ENCODE assay signal across 10 mouse cellular contexts in the genomic region with DNA sequence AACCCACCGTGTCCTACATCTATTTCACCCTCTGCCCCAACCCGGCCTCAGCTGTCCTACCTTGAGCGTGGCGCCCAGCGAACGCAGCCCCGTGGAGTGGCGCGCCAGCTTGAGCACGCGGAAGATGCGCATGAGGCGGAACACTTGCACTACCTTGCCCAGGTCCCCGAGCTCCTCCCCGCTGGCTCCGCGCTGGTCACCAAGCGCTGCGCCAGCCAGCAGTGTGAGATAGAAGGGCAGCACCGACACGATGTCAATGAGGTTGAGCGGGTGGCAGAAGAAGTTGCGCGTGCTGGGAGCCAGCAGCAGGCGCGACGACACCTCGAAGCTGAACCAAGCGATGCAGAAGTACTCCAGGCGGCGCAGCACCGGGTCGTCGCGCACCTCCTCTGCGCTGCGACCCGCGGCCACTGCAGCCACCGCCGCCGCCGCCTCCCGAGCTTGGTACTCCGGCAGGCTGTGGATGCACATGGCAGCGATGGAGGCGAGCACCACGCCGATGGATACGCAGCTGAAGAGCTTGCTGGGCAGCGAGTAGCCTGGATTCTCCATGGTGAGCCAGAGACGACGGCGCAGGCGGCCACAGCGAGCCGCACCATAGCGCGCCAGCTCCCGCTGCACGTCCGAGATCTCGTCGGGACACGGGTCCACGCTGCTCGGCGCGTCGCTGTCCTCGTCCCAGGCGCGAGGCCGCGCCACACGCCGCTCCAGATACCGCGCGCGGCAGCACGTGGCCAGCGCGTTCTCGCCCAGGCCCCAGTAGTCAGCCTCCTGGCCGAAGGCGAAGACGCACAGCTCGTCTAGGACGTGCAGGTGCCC. TPM values are rescaled to one million over a fixed set of nuclear protein-coding genes. Genes with fewer than 3 reads are reported as not detected.
DNase-seq lines count a peak whose midpoint lies in the region; ATAC-seq lines count a peak whose summit lies in the region.
"Had no signal": no experiment of that assay in that cellular context is flagged by ENCODE, and none has a peak within 500 bp of the region (broad histone marks: within the 10 kb centered on the region; RNA-seq: fewer than 3 reads in every experiment).

No protein-coding gene starts in this region.

- no peak overlapping the region for H3K9ac ChIP-seq in liver, embryonic 12.5 days

- no peaks in the 10 kb centered on the region for H3K36me3 ChIP-seq in liver, embryonic 12.5 days

- peak; percentile 17 to 27 for DNase-seq in cerebellum, postnatal 10 days
- DNase-seq in cerebellum, postnatal 14 days, result no peak
- DNase-seq in right cerebral cortex, postnatal 14 days, result peak; percentile 28
- no peak for DNase-seq in right cerebral cortex, postnatal 4 days
- DNase-seq in testis, postnatal 14 days (ENCODE audit: low spot score), result peak; percentile 18
- no peak for DNase-seq in ovary, postnatal 10 days (ENCODE audit: low spot score)
- no peak for DNase-seq in gastrocnemius, adult 8-10 months (ENCODE audit: low spot score in 2 of 2)
- DNase-seq: thymus, adult 2 months had no signal

- ATAC-seq in liver, embryonic 12.5 days, result no peak

- peak overlapping the region; percentile 51 for H3K4me2 ChIP-seq in liver, embryonic 12.5 days

- 11% methylated on average over 85 of the region's 90 CpGs for WGBS in liver, embryonic 12.5 days (ENCODE audit: insufficient replicate concordance)

- H3K9me3 ChIP-seq in liver, embryonic 12.5 days (replicated peaks), result no peaks in the 10 kb centered on the region

- H3K27ac ChIP-seq in liver, embryonic 12.5 days, result no peak overlapping the region

- peaks cover 84% of the 10 kb centered on the region for H3K27me3 ChIP-seq in liver, embryonic 12.5 days (replicated peaks)

- H3K4me1 ChIP-seq in liver, embryonic 12.5 days, result peaks cover 14% of the 10 kb centered on the region

- H3K4me3 ChIP-seq in liver, embryonic 12.5 days, result peak overlapping the region; percentile 29
- H3K4me3 ChIP-seq: erythroblast, embryonic 14.5 days had no signal

RNA-seq across cellular contexts. Expression of gene Kcns1, which starts 3.0 kb away (rescaled TPM):
- not detected in 2 replicates for polyA plus RNA-seq in liver, embryonic 12.5 days (2016; fragmentation: Nextera tagmentation; extraction: Ambion mirVana)
- total RNA-seq in gastrocnemius, adult 8-10 months (2022), result 1 to 10 TPM in 3 of 4 experiments, under 1 TPM in 1; 0.54 to 1.8 (median 1.4) TPM
- polyA plus RNA-seq: erythroblast, embryonic 14.5 days had no signal

RNA-seq across cellular contexts. Expression of gene Wfdc5, which starts 14.6 kb away (rescaled TPM):
- polyA plus RNA-seq in liver, embryonic 12.5 days (2016; fragmentation: Nextera tagmentation; extraction: Ambion mirVana), result not detected in 2 replicates
- total RNA-seq in gastrocnemius, adult 8-10 months (2022), result under 1 TPM in 1 of 4 experiments, not detected in 3; 0.19 TPM
- polyA plus RNA-seq: erythroblast, embryonic 14.5 days had no signal

RNA-seq across cellular contexts. Expression of gene Wfdc12, which starts 22.4 kb away (rescaled TPM):
- polyA plus RNA-seq in liver, embryonic 12.5 days (2016; fragmentation: Nextera tagmentation; extraction: Ambion mirVana), result not detected in 2 replicates
- not detected for total RNA-seq in gastrocnemius, adult 8-10 months (2022)
- polyA plus RNA-seq: erythroblast, embryonic 14.5 days had no signal

RNA-seq across cellular contexts. Expression of gene Wfdc15a, which starts 32.0 kb away (rescaled TPM):
- not detected in 2 replicates for polyA plus RNA-seq in liver, embryonic 12.5 days (2016; fragmentation: Nextera tagmentation; extraction: Ambion mirVana)
- total RNA-seq in gastrocnemius, adult 8-10 months (2022), result not detected
- polyA plus RNA-seq: erythroblast, embryonic 14.5 days; thymus, adult 2 months had no signal

RNA-seq across cellular contexts. Expression of gene Wfdc15b, which starts 53.5 kb away (rescaled TPM):
- polyA plus RNA-seq in liver, embryonic 12.5 days (2016; fragmentation: Nextera tagmentation; extraction: Ambion mirVana), result 0.30 TPM in 1 of 2 replicates, not detected in the other
- total RNA-seq in gastrocnemius, adult 8-10 months (2022), result not detected
- polyA plus RNA-seq: erythroblast, embryonic 14.5 days; thymus, adult 2 months had no signal

Comparison
In these comparisons a context has a peak if more than half of its experiments do, and no peak if none do; other contexts are left out.
1. DNase-seq: peak in cerebellum, postnatal 10 days (2 of 2), right cerebral cortex, postnatal 14 days (single experiment) and testis, postnatal 14 days (single experiment); none in cerebellum, postnatal 14 days (0 of 2), right cerebral cortex, postnatal 4 days (single experiment), ovary, postnatal 10 days (single experiment) and gastrocnemius, adult 8-10 months (0 of 2).